Mouse (Mus musculus) inflammation-experienced regulatory T-cells, adult 6 months (primary cell): ENCODE results near the gene Ptgs2. TPM values are rescaled to one million over a fixed set of nuclear protein-coding genes. Genes with fewer than 3 reads are reported as not detected.

Source experiments
- ATAC-seq: one replicate; pipeline ENCODE4 v1.8.0; 2017
- polyA plus RNA-seq, 3 experiments: library from polyadenylated mRNA; unstranded; fragments of 100-300 nt; shearing (Covaris generic); gene quantifications; one replicate each; pipeline ENCODE4 v1.2.1; 2017

The Ptgs2 gene
- not detected for polyA plus RNA-seq

- ATAC-seq: no peak
Observed at GRCm38 (mm10) chr1:150099790-150100333, at the start of gene Ptgs2. Ptgs2 (plus strand) TSS chr1:150100031.

GRCm38 (mm10) chr1:150050256-150050655, 49.6 kb upstream of the Ptgs2 start:
- no peak for ATAC-seq

- ATAC-seq: no peak
Observed at GRCm38 (mm10) chr1:150065684-150066083, 34.1 kb upstream of the Ptgs2 start.

- ATAC-seq: no peak
Observed at GRCm38 (mm10) chr1:150072880-150073279, 27.0 kb upstream of the Ptgs2 start.

GRCm38 (mm10) chr1:150074609-150075008, 25.2 kb upstream of the Ptgs2 start:
- no peak for ATAC-seq

GRCm38 (mm10) chr1:150089040-150089692, 10.7 kb upstream of the Ptgs2 start:
- no peak for ATAC-seq

- no peak for ATAC-seq
Observed at GRCm38 (mm10) chr1:150090229-150090628, 9.6 kb upstream of the Ptgs2 start.

- no peak for ATAC-seq
Observed at GRCm38 (mm10) chr1:150097036-150097435, 2.8 kb upstream of the Ptgs2 start.

GRCm38 (mm10) chr1:150097721-150098120, 2.1 kb upstream of the Ptgs2 start:
- no peak for ATAC-seq

GRCm38 (mm10) chr1:150099374-150099773, 457 bp upstream of the Ptgs2 start:
- ATAC-seq: no peak

- ATAC-seq: no peak
Observed at GRCm38 (mm10) chr1:150104228-150104720, 4.4 kb downstream of the Ptgs2 start.

- ATAC-seq: no peak
Observed at GRCm38 (mm10) chr1:150106736-150107135, 6.9 kb downstream of the Ptgs2 start.

- ATAC-seq: no peak
Observed at GRCm38 (mm10) chr1:150109591-150109990, 9.8 kb downstream of the Ptgs2 start.

GRCm38 (mm10) chr1:150115352-150115751, 15.5 kb downstream of the Ptgs2 start:
- ATAC-seq: no peak

GRCm38 (mm10) chr1:150118352-150118751, 18.5 kb downstream of the Ptgs2 start:
- ATAC-seq: no peak

- ATAC-seq: no peak
Observed at GRCm38 (mm10) chr1:150125568-150125967, 25.7 kb downstream of the Ptgs2 start.

GRCm38 (mm10) chr1:150130070-150130469, 30.2 kb downstream of the Ptgs2 start:
- ATAC-seq: no peak

GRCm38 (mm10) chr1:150130586-150131275, 30.9 kb downstream of the Ptgs2 start:
- no peak for ATAC-seq

GRCm38 (mm10) chr1:150135350-150135749, 35.5 kb downstream of the Ptgs2 start:
- ATAC-seq: no peak

GRCm38 (mm10) chr1:150139730-150140129, 39.9 kb downstream of the Ptgs2 start:
- no peak for ATAC-seq

- ATAC-seq: no peak
Observed at GRCm38 (mm10) chr1:150141939-150142338, 42.1 kb downstream of the Ptgs2 start.

- no peak for ATAC-seq
Observed at GRCm38 (mm10) chr1:150143578-150143977, 43.7 kb downstream of the Ptgs2 start.

- ATAC-seq: no peak
Observed at GRCm38 (mm10) chr1:150145049-150145448, 45.2 kb downstream of the Ptgs2 start.

GRCm38 (mm10) chr1:150147272-150147671, 47.4 kb downstream of the Ptgs2 start:
- no peak for ATAC-seq
